Mouse (Mus musculus) testis, adult 2 months (tissue): ENCODE data around the gene Pla2g3. TPM values are rescaled to one million over a fixed set of nuclear protein-coding genes. Genes with fewer than 3 reads are reported as not detected.

Source experiments
- H3K27ac ChIP-seq: fragments of 200-500 bp; 2 replicates; pipeline ENCODE4 v1.5.1; 2012; ENCODE audit warnings: low read depth, low read length; ENCODE audit not compliant: control insufficient read depth, insufficient read depth
- H3K27me3 ChIP-seq: fragments of 200-500 bp; 2 replicates; pipeline ENCODE4 v1.6.1; 2012; ENCODE audit warnings: mild to moderate bottlenecking, low read length, moderate library complexity; ENCODE audit not compliant: control insufficient read depth, insufficient read depth
- H3K36me3 ChIP-seq: fragments of 200-500 bp; 2 replicates; pipeline ENCODE4 v1.6.1; 2012; ENCODE audit warnings: mild to moderate bottlenecking, low read length; ENCODE audit not compliant: control insufficient read depth, insufficient read depth
- H3K4me1 ChIP-seq: fragments of 200-500 bp; 2 replicates; pipeline ENCODE4 v1.6.1; 2012; ENCODE audit warnings: low read length; ENCODE audit not compliant: control insufficient read depth, insufficient read depth
- H3K4me3 ChIP-seq: fragments of 200-500 bp; 2 replicates; pipeline ENCODE4 v1.5.1; 2012; ENCODE audit warnings: low read depth, mild to moderate bottlenecking, low read length, moderate library complexity, mixed read lengths; ENCODE audit not compliant: control insufficient read depth
- CTCF ChIP-seq: fragments of 200-500 bp; IDR thresholded peaks from 2 replicates; pipeline ENCODE4 v1.5.1; 2012; ENCODE audit warnings: low read depth, mild to moderate bottlenecking, inconsistent platforms, low read length, moderate library complexity; ENCODE audit not compliant: control insufficient read depth, insufficient read depth, insufficient replicate concordance
- POLR2A ChIP-seq: fragments of 200-500 bp; IDR thresholded peaks from 2 replicates; pipeline ENCODE4 v1.6.1; 2012; ENCODE audit warnings: low read depth, mild to moderate bottlenecking, inconsistent platforms, low read length, moderate library complexity; ENCODE audit not compliant: control insufficient read depth
- polyA plus RNA-seq: library from polyadenylated mRNA; depleted of rRNA; stranded (reverse); fragments of >200 nt; gene quantifications from 2 replicates; pipeline ENCODE4 v1.2.3, GENCODE M21; 2012

Gene Pla2g3
- polyA plus RNA-seq, 1 experiment: 2.8 TPM

DNA sequence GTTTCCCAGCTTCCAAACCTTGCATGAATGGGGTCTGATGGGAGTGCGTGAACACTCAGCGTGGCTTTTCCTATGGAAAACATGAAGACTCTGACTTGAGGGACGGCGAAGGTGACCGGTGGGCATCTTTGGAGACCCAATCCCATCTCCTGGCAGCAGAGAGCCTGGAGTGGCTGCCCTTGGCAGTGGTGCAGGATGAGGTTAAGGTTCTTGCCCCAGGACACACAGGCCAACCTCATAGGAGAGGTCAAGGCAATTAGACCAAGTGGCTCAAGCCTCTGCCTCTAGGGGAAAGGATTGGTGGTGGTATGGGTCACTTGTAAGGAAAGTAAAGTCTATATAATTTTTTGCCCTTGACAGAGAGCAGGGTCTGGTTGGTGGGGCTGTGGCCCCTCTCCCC lies 48.0 kb downstream of the Pla2g3 start:
- Histone ChIP-seq H3K27me3 (no peaks in the 10 kb centered on the region), H3K4me3 (peak overlapping the region; percentile 87), H3K4me1 (peaks cover 16% of the 10 kb centered on the region), H3K27ac (peak overlapping the region; percentile 81), H3K36me3 (no peaks in the 10 kb centered on the region)
- TF ChIP-seq CTCF (no peak), POLR2A (no peak)

- no peak overlapping the region for H3K27ac ChIP-seq
- no peak overlapping the region for H3K4me3 ChIP-seq
- H3K4me1 ChIP-seq: peaks cover 16% of the 10 kb centered on the region
These were observed 48.8 kb downstream of the Pla2g3 start for GRCm38 (mm10) chr11:3536745-3537333.

DNA sequence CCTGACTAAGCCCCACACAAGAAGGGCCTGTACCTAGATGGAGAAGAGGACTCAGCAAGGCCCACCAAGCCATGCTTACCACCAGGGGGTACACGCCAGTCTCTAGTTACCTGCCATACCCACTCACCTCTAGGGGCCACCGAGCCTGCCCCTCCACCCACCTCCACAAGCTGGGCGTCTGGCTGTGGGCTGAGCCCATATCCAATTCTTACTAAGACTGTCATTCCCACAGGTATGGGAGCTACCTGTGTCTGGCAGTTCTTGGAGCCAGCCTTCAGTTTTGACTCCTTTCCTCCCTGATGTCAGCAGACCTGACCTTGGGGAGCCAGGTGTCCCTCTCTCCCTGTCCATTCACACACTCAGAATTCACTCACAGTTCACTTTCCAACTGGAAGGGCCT lies 49.6 kb downstream of the Pla2g3 start:
- no peaks in the 10 kb centered on the region for H3K27me3 ChIP-seq
- no peak overlapping the region for H3K4me3 ChIP-seq
- TF ChIP-seq POLR2A (no peak), CTCF (no peak)
- peaks cover 16% of the 10 kb centered on the region for H3K4me1 ChIP-seq
- H3K36me3 ChIP-seq: no peaks in the 10 kb centered on the region
- no peak overlapping the region for H3K27ac ChIP-seq

More at GRCm38 (mm10) chr11:3536745-3537333, 48.8 kb downstream of the Pla2g3 start:
- TF ChIP-seq POLR2A (no peak), CTCF (no peak)
- Histone ChIP-seq H3K36me3 (no peaks in the 10 kb centered on the region), H3K27me3 (no peaks in the 10 kb centered on the region)

GRCm38 (mm10) chr11:3538341-3538740 lies 50.3 kb downstream of the Pla2g3 start:
- Histone ChIP-seq H3K4me3 (peak overlapping the region; percentile 67), H3K36me3 (no peaks in the 10 kb centered on the region), H3K4me1 (peaks cover 16% of the 10 kb centered on the region), H3K27ac (no peak overlapping the region), H3K27me3 (no peaks in the 10 kb centered on the region)
- no peak for TF ChIP-seq POLR2A
- TF ChIP-seq CTCF: no peak

DNA sequence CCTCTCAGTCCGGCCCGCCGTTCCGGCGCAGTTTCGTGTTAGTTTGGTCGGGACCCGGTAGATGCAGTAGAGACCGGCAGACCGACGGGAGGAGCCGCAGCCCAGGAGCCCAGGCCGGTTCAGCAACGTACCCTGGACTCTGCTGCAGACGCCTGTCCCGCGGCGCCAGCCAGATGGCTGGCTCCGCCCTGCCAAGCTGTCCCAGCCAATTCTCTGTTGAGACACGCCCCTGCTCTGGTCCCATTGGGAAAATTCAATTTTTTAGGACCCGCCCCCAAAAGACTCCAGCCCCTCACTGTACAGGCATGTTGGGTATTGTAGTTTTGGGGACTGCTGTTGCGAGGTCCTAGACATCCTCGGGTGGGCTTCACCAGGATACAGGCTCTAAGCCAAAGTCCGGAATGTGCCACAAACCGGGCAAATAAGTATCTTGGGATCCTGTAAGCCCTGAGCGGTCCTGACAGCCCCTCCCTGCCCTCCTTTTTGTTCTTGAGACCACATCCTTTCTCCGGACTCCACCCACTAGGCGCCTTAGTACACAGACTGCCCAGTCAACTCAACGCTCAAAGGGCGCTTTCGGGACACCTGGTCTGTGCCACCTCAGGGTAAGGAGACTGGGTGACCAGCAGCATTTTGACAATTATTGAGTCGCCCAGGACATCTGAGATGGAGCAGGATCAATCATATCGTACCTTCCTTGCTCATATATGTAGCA lies 51.2 kb downstream of the Pla2g3 start:
- peak overlapping the region; percentile 58 for H3K27ac ChIP-seq
- peaks cover 16% of the 10 kb centered on the region for H3K4me1 ChIP-seq
- no peaks in the 10 kb centered on the region for H3K36me3 ChIP-seq
- H3K4me3 ChIP-seq: peak overlapping the region; percentile 67
- TF ChIP-seq CTCF: no peak
- TF ChIP-seq POLR2A: peak; percentile 85
- no peaks in the 10 kb centered on the region for H3K27me3 ChIP-seq

GRCm38 (mm10) chr11:3539826-3540196 lies 51.7 kb downstream of the Pla2g3 start:
- Histone ChIP-seq H3K27ac (no peak overlapping the region), H3K4me3 (no peak overlapping the region), H3K36me3 (no peaks in the 10 kb centered on the region), H3K4me1 (peaks cover 16% of the 10 kb centered on the region), H3K27me3 (no peaks in the 10 kb centered on the region)
- TF ChIP-seq POLR2A (no peak), CTCF (no peak)

DNA sequence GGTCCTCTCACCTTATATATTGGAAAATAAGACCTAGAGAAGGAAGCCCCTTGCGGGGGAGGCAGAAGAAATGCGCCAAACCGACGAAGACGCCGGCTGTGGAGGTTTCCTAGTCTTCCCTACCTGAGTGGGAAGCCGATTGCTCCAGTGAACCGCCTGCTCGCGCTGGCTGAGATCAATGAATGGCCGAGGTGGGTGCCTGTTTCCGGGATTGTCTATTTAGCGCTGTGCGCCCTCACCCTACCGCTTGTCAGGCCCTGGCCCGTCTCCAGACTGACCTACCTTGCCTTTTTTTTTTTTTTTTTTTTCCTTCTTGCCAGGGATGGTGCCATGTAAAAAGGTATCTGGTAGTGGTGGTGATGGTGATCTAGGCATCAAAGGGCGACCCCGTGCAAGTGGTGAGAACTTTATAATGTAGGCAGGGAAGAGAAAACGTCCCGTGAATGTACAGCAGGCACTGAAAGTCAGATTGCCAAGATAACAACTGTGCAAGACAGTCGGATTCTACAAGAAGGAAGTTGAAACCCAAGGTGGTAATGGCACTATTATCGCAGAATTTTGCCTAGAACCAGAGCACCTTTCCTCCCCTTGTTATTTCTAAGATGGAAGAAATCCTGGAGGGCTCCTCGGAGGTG lies 52.5 kb downstream of the Pla2g3 start, which contains the start of gene Smtn:
Smtn (minus strand) TSS at position 162 of the 635 bp plus-strand sequence.
- Histone ChIP-seq H3K27ac (peak within 1 kb of the TSS; percentile 58; the same call in 1 of the 2 replicates), H3K4me1 (peaks cover 10% of the 10 kb centered on the region), H3K4me3 (peak within 1 kb of the TSS; percentile 67), H3K36me3 (no peaks in the 10 kb centered on the region), H3K27me3 (no peaks in the 10 kb centered on the region)
- no peak for TF ChIP-seq POLR2A
- TF ChIP-seq CTCF: no peak
